Mouse (Mus musculus) lung, adult 18-20 months (tissue): Measurements from ENCODE around the gene Foxc1.
A peak's percentile ranks its signal among the peaks of the same experiment; 100 is the strongest.

Experiments
- DNase-seq, 2 experiments: peaks; one replicate each; pipeline ENCODE4 v3.0.0; 2022; ENCODE audit warnings: mixed read lengths in 2 of 2

Foxc1 gene

GRCm38 (mm10) chr13:31806428-31806832, at the start of gene Foxc1:
Gene Foxc1 (plus strand): TSS chr13:31806633.
- DNase-seq: peak; percentile 87 to 89

GRCm38 (mm10) chr13:31760411-31760810, 46.0 kb upstream of the Foxc1 start:
- no peak for DNase-seq

GRCm38 (mm10) chr13:31761057-31761456, 45.4 kb upstream of the Foxc1 start:
- no peak for DNase-seq

- no peak for DNase-seq
Measured at GRCm38 (mm10) chr13:31764419-31764818, 42.0 kb upstream of the Foxc1 start.

- no peak for DNase-seq
Measured at GRCm38 (mm10) chr13:31765564-31765963, 40.9 kb upstream of the Foxc1 start.

- DNase-seq: no peak
Measured at GRCm38 (mm10) chr13:31772882-31773281, 33.6 kb upstream of the Foxc1 start.

- no peak for DNase-seq
Measured at GRCm38 (mm10) chr13:31775762-31776161, 30.7 kb upstream of the Foxc1 start.

- no peak for DNase-seq
Measured at GRCm38 (mm10) chr13:31779281-31779981, 27.0 kb upstream of the Foxc1 start.

GRCm38 (mm10) chr13:31780299-31780698, 26.1 kb upstream of the Foxc1 start:
- no peak for DNase-seq

GRCm38 (mm10) chr13:31782063-31782462, 24.4 kb upstream of the Foxc1 start:
- DNase-seq: no peak

GRCm38 (mm10) chr13:31784757-31785156, 21.7 kb upstream of the Foxc1 start:
- no peak for DNase-seq

GRCm38 (mm10) chr13:31792480-31793132, 13.8 kb upstream of the Foxc1 start:
- DNase-seq: no peak

GRCm38 (mm10) chr13:31793163-31793562, 13.3 kb upstream of the Foxc1 start:
- DNase-seq: no peak

GRCm38 (mm10) chr13:31797346-31797745, 9.1 kb upstream of the Foxc1 start:
- no peak for DNase-seq

- DNase-seq: no peak
Measured at GRCm38 (mm10) chr13:31798075-31798474, 8.4 kb upstream of the Foxc1 start.

GRCm38 (mm10) chr13:31800581-31801576, 5.6 kb upstream of the Foxc1 start:
- DNase-seq: peak; percentile 78 to 85

- DNase-seq: no peak
Measured at GRCm38 (mm10) chr13:31801703-31802305, 4.6 kb upstream of the Foxc1 start.

GRCm38 (mm10) chr13:31802447-31802846, 4.0 kb upstream of the Foxc1 start:
- no peak for DNase-seq

- DNase-seq: no peak
Measured at GRCm38 (mm10) chr13:31803166-31804093, 3.0 kb upstream of the Foxc1 start.

- DNase-seq: no peak
Measured at GRCm38 (mm10) chr13:31804571-31804970, 1.9 kb upstream of the Foxc1 start.

- DNase-seq: no peak
Measured at GRCm38 (mm10) chr13:31805831-31806427, 504 bp upstream of the Foxc1 start.
